Mouse (Mus musculus) layer of hippocampus, adult 8-10 months (tissue): ENCODE measurements at regions not wholly inside any gene's neighbourhood (a gene's known extent, or its start where the extent isn't known, plus 50 kb on each side); places are given as distances from the start of the nearest gene placed in this dataset.

Experiments
- DNase-seq, 2 experiments: peaks; one replicate each; pipeline ENCODE4 v3.0.0; 2022; ENCODE audit warnings: low spot score in 2 of 2

- DNase-seq = no peak
Observed at GRCm38 (mm10) chr12:14415543-14416181, 263.8 kb upstream of the Fam84a start.

GRCm38 (mm10) chr12:14411102-14411501, 259.2 kb upstream of the Fam84a start:
- peak; percentile 18 to 22 for DNase-seq

- DNase-seq = no peak
Observed at GRCm38 (mm10) chr12:14405796-14406195, 253.9 kb upstream of the Fam84a start.

GRCm38 (mm10) chr12:14376211-14376610, 224.4 kb upstream of the Fam84a start:
- no peak for DNase-seq

GRCm38 (mm10) chr12:14338244-14338799, 186.5 kb upstream of the Fam84a start:
- DNase-seq = peak in 1 of 2 experiments; percentile 4

GRCm38 (mm10) chr12:14337813-14338212, 186.0 kb upstream of the Fam84a start:
- DNase-seq = no peak

GRCm38 (mm10) chr12:14318693-14319092, 166.8 kb upstream of the Fam84a start:
- no peak for DNase-seq

- DNase-seq = no peak
Observed at GRCm38 (mm10) chr12:14316392-14316791, 164.5 kb upstream of the Fam84a start.

- DNase-seq = peak; percentile 11
Observed at GRCm38 (mm10) chr12:14315780-14316179, 163.9 kb upstream of the Fam84a start.

GRCm38 (mm10) chr12:14302366-14302930, 150.6 kb upstream of the Fam84a start:
- no peak for DNase-seq

GRCm38 (mm10) chr12:14301676-14302365, 150.0 kb upstream of the Fam84a start:
- DNase-seq = no peak

- DNase-seq = peak; percentile 18 to 37
Observed at GRCm38 (mm10) chr12:14292083-14292482, 140.2 kb upstream of the Fam84a start.

- DNase-seq = no peak
Observed at GRCm38 (mm10) chr12:14287657-14288056, 135.8 kb upstream of the Fam84a start.

- DNase-seq = no peak
Observed at GRCm38 (mm10) chr12:14286676-14287075, 134.8 kb upstream of the Fam84a start.

- DNase-seq = no peak
Observed at GRCm38 (mm10) chr12:14285870-14286535, 134.1 kb upstream of the Fam84a start.

GRCm38 (mm10) chr12:14283106-14283692, 131.3 kb upstream of the Fam84a start:
- DNase-seq = peak; percentile 3 to 8

- DNase-seq = no peak
Observed at GRCm38 (mm10) chr12:14275265-14275664, 123.4 kb upstream of the Fam84a start.

- DNase-seq = no peak
Observed at GRCm38 (mm10) chr12:14274796-14275195, 122.9 kb upstream of the Fam84a start.

- no peak for DNase-seq
Observed at GRCm38 (mm10) chr12:14271216-14271615, 119.4 kb upstream of the Fam84a start.

- no peak for DNase-seq
Observed at GRCm38 (mm10) chr12:14261102-14261501, 109.2 kb upstream of the Fam84a start.

- no peak for DNase-seq
Observed at GRCm38 (mm10) chr12:14260288-14260687, 108.4 kb upstream of the Fam84a start.
